Mouse (Mus musculus) adrenal gland, postnatal 14 days (tissue): ENCODE measurements at regions not wholly inside any gene's neighbourhood (a gene's known extent, or its start where the extent isn't known, plus 50 kb on each side); places are given as distances from the start of the nearest gene placed in this dataset.

Experiments
- DNase-seq: peaks from one replicate; pipeline ENCODE4 v3.0.0; 2021; ENCODE audit warnings: mixed read lengths

DNA sequence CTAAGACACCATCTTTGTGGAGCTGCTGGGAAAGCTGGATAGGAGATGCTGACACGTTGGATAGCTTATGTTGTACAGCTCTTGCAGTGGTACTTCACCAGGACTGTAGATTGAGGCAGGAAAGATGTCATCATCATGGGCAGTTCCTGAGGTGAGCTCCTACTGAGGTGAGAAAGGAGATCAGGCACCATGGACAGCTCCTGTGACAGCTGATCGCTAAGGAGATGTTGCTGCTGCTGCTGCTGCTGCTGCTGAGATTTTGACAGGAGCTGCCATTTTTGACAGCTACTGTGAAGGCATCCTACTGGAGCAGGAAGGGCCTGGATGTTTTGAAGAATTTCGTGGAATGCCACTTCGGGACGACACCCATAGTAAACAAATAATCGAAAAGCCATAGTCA lies 152.6 kb downstream of the Adam29 start:
- peak; percentile 4 for DNase-seq

DNA sequence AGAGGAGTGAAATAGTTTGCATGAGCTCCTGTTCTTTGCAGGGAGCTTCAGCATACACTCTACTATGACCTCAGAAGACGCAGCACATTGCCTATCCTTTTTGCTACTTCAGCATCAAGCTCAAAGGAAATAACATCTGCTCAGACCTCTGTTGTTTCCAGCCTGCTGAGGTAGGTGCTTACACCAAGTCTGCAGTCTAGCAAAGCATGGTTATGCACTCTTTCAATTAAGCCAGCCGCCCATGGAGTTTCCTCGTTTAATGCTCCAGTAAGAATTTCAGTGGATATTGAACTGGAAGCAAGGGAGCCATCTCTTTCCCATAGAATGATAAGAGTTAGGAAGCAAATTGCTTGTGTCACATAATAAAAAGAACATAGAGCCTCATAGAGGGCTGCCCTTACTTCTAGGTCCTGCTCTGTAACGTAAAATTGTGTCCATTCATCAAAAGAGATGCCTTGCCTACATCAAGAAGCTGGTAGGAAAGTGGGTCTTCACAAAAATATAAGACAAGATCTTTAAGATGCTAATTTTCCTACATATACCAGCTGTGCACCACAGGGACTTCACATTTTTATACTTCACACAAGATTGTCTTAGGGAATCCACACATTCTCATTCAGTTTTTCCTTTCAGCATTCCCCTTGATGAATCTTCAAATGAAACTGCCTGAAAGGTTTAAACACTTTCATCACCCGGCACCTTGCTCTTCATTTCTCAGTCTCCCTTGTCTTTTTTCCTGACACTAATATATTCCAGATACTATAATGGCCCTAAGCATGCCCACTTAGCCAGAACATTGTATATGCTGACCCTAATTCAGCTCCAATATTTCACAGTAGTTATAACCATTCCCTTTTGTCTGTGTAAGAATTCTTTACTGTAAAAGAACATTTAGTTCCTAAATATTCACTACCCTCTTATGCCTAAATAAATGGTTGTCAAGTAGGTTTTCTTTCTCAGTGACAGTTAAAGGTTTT lies 182.2 kb downstream of the Adam29 start:
- DNase-seq = no peak

DNA sequence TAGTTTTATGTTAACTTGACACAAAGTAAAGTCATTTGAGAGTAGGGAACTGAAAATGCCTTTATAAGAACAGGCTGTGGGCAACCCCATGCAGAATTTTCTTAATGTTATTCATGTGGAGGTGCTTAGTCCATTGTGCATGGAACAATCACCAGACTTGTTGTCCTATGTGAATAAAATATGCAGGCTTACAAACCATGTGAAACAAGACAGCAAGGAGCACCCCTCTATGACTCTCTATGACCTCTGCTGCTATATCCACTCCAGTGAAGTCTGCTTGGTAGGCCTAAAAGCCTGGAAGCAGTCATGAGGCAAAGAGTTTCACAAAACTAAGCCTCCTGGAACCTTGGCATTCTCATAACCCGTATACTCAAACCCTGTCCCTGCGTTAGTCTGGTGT lies 215.0 kb downstream of the Adam29 start:
- no peak for DNase-seq

DNA sequence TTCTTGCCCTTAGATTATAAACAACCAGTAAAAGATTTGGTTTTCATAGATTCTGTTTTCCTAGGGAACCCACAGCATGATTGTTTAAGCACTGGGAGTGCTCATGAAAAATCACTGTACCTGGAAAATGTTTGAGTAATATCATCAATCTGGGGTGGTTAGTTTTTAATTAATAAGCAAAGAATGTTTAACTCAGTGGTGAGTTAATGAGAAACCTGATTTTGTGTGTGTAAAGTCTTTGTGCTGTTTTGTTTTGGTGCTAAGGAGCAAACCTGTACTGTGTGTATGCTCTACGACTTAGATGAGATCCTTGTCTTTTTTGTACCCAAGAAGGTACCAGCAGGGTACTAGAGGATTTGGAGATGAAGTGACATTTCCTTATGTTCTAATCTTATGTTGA lies 226.3 kb downstream of the Adam29 start:
- DNase-seq = no peak

DNA sequence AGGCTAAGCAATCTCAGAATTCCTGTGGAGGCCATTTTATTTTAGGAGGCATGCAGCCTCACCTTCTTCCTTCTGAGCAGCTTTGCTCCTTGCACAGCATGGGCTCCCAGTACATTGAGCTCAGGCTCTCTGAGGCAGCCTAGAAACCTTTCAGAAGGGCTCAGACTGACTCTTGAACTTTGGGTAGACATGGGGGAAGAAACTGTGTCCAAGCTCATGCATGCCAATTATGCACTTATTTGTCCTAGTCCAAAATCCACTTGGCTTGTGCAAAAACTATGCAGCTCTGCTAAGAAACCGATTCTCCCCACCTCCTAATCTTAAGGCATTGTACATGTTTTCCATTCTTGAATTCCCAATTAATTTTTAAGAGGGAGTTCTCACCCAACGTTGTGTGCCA lies 268.0 kb downstream of the Adam29 start:
- no peak for DNase-seq

DNA sequence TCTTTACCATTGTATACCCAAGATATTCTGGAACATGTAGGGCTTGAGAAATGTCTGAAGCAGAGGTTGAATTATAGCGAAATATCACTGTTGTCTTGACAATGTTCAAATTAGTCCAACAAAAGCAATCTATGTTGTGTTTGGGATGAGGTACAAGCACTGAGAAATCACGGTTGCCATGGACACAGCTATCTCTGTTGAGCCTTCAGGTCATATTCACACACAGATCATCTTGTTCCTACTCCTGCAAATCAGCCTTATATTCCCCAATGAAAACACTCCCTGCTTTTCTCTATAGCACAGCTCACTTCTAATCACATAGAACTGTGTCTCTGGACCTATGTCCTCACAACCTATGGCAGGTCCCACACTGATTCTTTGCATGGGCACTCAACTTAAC lies 284.3 kb downstream of the Adam29 start:
- DNase-seq = no peak
